Mouse (Mus musculus) frontal cortex, adult (tissue): Measurements from ENCODE around the gene Hspg2.

ENCODE experiments used
- ATAC-seq: cut with Nextera tagmentation; 2 replicates; pipeline ENCODE4 v1.9.2; 2017; ENCODE audit warnings: mild to moderate bottlenecking, moderate library complexity, mixed read lengths; ENCODE audit not compliant: low TSS enrichment

The Hspg2 gene

GRCm38 (mm10) chr4:137480993-137481340, 12.4 kb downstream of the Hspg2 start:
- ATAC-seq: no peak

- no peak for ATAC-seq
Observed at GRCm38 (mm10) chr4:137481381-137482030, 12.9 kb downstream of the Hspg2 start.

- no peak for ATAC-seq
Observed at GRCm38 (mm10) chr4:137483871-137484270, 15.3 kb downstream of the Hspg2 start.

GRCm38 (mm10) chr4:137484586-137484985, 16.0 kb downstream of the Hspg2 start:
- ATAC-seq: no peak

- ATAC-seq: no peak
Observed at GRCm38 (mm10) chr4:137485258-137485960, 16.8 kb downstream of the Hspg2 start.

GRCm38 (mm10) chr4:137486081-137487014, 17.8 kb downstream of the Hspg2 start:
- no peak for ATAC-seq

- no peak for ATAC-seq
Observed at GRCm38 (mm10) chr4:137487286-137488000, 18.9 kb downstream of the Hspg2 start.

- ATAC-seq: no peak
Observed at GRCm38 (mm10) chr4:137488038-137488437, 19.5 kb downstream of the Hspg2 start.

GRCm38 (mm10) chr4:137488571-137489303, 20.2 kb downstream of the Hspg2 start:
- no peak for ATAC-seq

- ATAC-seq: no peak
Observed at GRCm38 (mm10) chr4:137489996-137490395, 21.4 kb downstream of the Hspg2 start.

GRCm38 (mm10) chr4:137492563-137492962, 24.0 kb downstream of the Hspg2 start:
- no peak for ATAC-seq

- ATAC-seq: no peak
Observed at GRCm38 (mm10) chr4:137493187-137493586, 24.6 kb downstream of the Hspg2 start.

- no peak for ATAC-seq
Observed at GRCm38 (mm10) chr4:137494751-137495500, 26.4 kb downstream of the Hspg2 start.

- ATAC-seq: no peak
Observed at GRCm38 (mm10) chr4:137495501-137496100, 27.0 kb downstream of the Hspg2 start.

- no peak for ATAC-seq
Observed at GRCm38 (mm10) chr4:137497367-137497766, 28.8 kb downstream of the Hspg2 start.

GRCm38 (mm10) chr4:137497892-137498722, 29.5 kb downstream of the Hspg2 start:
- no peak for ATAC-seq

GRCm38 (mm10) chr4:137498882-137499583, 30.5 kb downstream of the Hspg2 start:
- ATAC-seq: no peak

GRCm38 (mm10) chr4:137500149-137500548, 31.6 kb downstream of the Hspg2 start:
- ATAC-seq: no peak
